Comparison of ENCODE assay signal across 17 mouse cellular contexts in genomic region chr2:128159619-128160125, GRCm38 (mm10). TPM values are rescaled to one million over a fixed set of nuclear protein-coding genes. Genes with fewer than 3 reads are reported as not detected.
DNase-seq lines count a peak whose midpoint lies in the region; ATAC-seq and TF ChIP-seq lines count a peak whose summit lies in the region.
"Had no signal": no experiment of that assay in that cellular context is flagged by ENCODE, and none has a peak within 500 bp of the region (broad histone marks: within the 10 kb centered on the region; RNA-seq: fewer than 3 reads in every experiment).

No protein-coding gene starts in this region.

- H3K9ac ChIP-seq in intestine, embryonic 16.5 days (ENCODE audit: low read depth, low read length): no peak overlapping the region
- H3K9ac ChIP-seq in intestine, embryonic 15.5 days: no peak overlapping the region
- peak overlapping the region; percentile 41; the same call in 1 of the 2 replicates for H3K9ac ChIP-seq in stomach, embryonic 16.5 days (ENCODE audit: low read length)
- H3K9ac ChIP-seq: liver, embryonic 15.5 days; midbrain, embryonic 13.5 days had no signal

- no peaks in the 10 kb centered on the region for H3K27me3 ChIP-seq in intestine, embryonic 16.5 days (replicated peaks; ENCODE audit: control insufficient read depth, insufficient read depth, low read length)
- no peaks in the 10 kb centered on the region for H3K27me3 ChIP-seq in intestine, embryonic 15.5 days (replicated peaks)
- no peaks in the 10 kb centered on the region for H3K27me3 ChIP-seq in thymus, adult 2 months (ENCODE audit: control insufficient read depth, insufficient read depth, low read length)
- no peaks in the 10 kb centered on the region for H3K27me3 ChIP-seq in stomach, embryonic 16.5 days (ENCODE audit: control insufficient read depth, insufficient read depth, low read length)
- H3K27me3 ChIP-seq: liver, embryonic 15.5 days; midbrain, embryonic 13.5 days had no signal

- 51% methylated on average over 7 of the region's 7 CpGs for WGBS in intestine, embryonic 16.5 days
- whole genome bisulfite sequencing in intestine, embryonic 15.5 days: 49% methylated on average over 7 of the region's 7 CpGs
- 11% methylated on average over 7 of the region's 7 CpGs for WGBS in thymus, adult 2 months
- WGBS in stomach, embryonic 16.5 days: 45% methylated on average over 7 of the region's 7 CpGs

- TF ChIP-seq POLR2A in thymus, adult 2 months (IDR thresholded peaks at IDR 0.05; ENCODE audit: control insufficient read depth, extremely low read depth, insufficient read depth, low read length, poor library complexity): 0 out of 2 replicates have a peak, but pooled peaks have one; percentile 29

- H3K27ac ChIP-seq in intestine, embryonic 16.5 days (ENCODE audit: low read length): 0 out of 2 replicates have a peak overlapping the region, but pooled peaks have one; percentile 10
- H3K27ac ChIP-seq in intestine, embryonic 15.5 days: no peak overlapping the region
- no peak overlapping the region; the same call in 1 of the 2 replicates for H3K27ac ChIP-seq in thymus, adult 2 months (ENCODE audit: control insufficient read depth, insufficient read depth, low read length)
- H3K27ac ChIP-seq in stomach, embryonic 16.5 days (ENCODE audit: low read length): no peak overlapping the region; the same call in 1 of the 2 replicates
- H3K27ac ChIP-seq: liver, embryonic 15.5 days; midbrain, embryonic 13.5 days had no signal

- no peak overlapping the region for H3K4me3 ChIP-seq in intestine, embryonic 16.5 days (ENCODE audit: low read length)
- H3K4me3 ChIP-seq in intestine, embryonic 15.5 days (replicated peaks): no peak overlapping the region
- H3K4me3 ChIP-seq in thymus, adult 2 months (ENCODE audit: control insufficient read depth, insufficient read depth, low read length): no peak overlapping the region
- no peak overlapping the region for H3K4me3 ChIP-seq in stomach, embryonic 16.5 days (replicated peaks; ENCODE audit: low read length)
- H3K4me3 ChIP-seq: liver, embryonic 15.5 days; midbrain, embryonic 13.5 days had no signal

- ATAC-seq in CD4-positive, CD25-positive, alpha-beta regulatory T cell, adult 4 months: no peak
- no peak for ATAC-seq in intestine, embryonic 16.5 days
- ATAC-seq in intestine, embryonic 15.5 days: no peak
- no peak for ATAC-seq in stomach, embryonic 16.5 days (ENCODE audit: insufficient read depth, low FRiP score)
- ATAC-seq: inflammation-experienced regulatory T-cells, adult 6 months; midbrain, embryonic 13.5 days had no signal

- DNase-seq in CD4-positive, CD25-positive, alpha-beta regulatory T cell, adult 2 months (ENCODE audit: low read depth, low spot score): peak; percentile 56
- no peak for DNase-seq in thymus, adult 2 months
- DNase-seq in thymus, postnatal 4 days: no peak
- no peak for DNase-seq in ovary, postnatal 10 days (ENCODE audit: low spot score)
- DNase-seq: adrenal gland, adult 8-10 months; cerebellum, adult 9-10 months; gastrocnemius, postnatal 36 days; kidney, postnatal 36 days; left cerebral cortex, postnatal 4 days; spleen, adult 18-20 months had no signal

- H3K4me1 ChIP-seq in intestine, embryonic 16.5 days (ENCODE audit: control insufficient read depth, insufficient read depth, low read length): peaks cover 32% of the 10 kb centered on the region
- H3K4me1 ChIP-seq in intestine, embryonic 15.5 days (replicated peaks): peaks cover 46% of the 10 kb centered on the region
- H3K4me1 ChIP-seq in thymus, adult 2 months (replicated peaks; ENCODE audit: control insufficient read depth, insufficient read depth, low read length): peaks cover 47% of the 10 kb centered on the region
- H3K4me1 ChIP-seq in stomach, embryonic 16.5 days (ENCODE audit: control insufficient read depth, insufficient read depth, low read length): peaks cover 37% of the 10 kb centered on the region

- no peak overlapping the region for H3K4me2 ChIP-seq in intestine, embryonic 16.5 days (ENCODE audit: low read depth, low read length)
- H3K4me2 ChIP-seq in intestine, embryonic 15.5 days (replicated peaks): no peak overlapping the region
- no peak overlapping the region for H3K4me2 ChIP-seq in stomach, embryonic 16.5 days (ENCODE audit: low read depth, low read length)
- H3K4me2 ChIP-seq: liver, embryonic 15.5 days; midbrain, embryonic 13.5 days had no signal

- no peaks in the 10 kb centered on the region; the same call in 1 of the 2 replicates for H3K36me3 ChIP-seq in intestine, embryonic 16.5 days (ENCODE audit: control insufficient read depth, insufficient read depth, low read length)
- H3K36me3 ChIP-seq in intestine, embryonic 15.5 days: no peaks in the 10 kb centered on the region
- no peaks in the 10 kb centered on the region for H3K36me3 ChIP-seq in thymus, adult 2 months (ENCODE audit: control insufficient read depth, insufficient read depth, low read length)
- H3K36me3 ChIP-seq in stomach, embryonic 16.5 days (ENCODE audit: control insufficient read depth, insufficient read depth, low read length): peaks cover 9% of the 10 kb centered on the region; the same call in 1 of the 2 replicates

- no peaks in the 10 kb centered on the region for H3K9me3 ChIP-seq in intestine, embryonic 16.5 days (ENCODE audit: control insufficient read depth, low read length)
- no peaks in the 10 kb centered on the region for H3K9me3 ChIP-seq in intestine, embryonic 15.5 days
- no peaks in the 10 kb centered on the region for H3K9me3 ChIP-seq in stomach, embryonic 16.5 days (replicated peaks; ENCODE audit: control insufficient read depth, low read length)
- H3K9me3 ChIP-seq: liver, embryonic 15.5 days; midbrain, embryonic 13.5 days had no signal

- no peak for TF ChIP-seq CTCF in thymus, adult 2 months (IDR thresholded peaks at IDR 0.05; ENCODE audit: borderline replicate concordance, control insufficient read depth, extremely low read depth, insufficient read depth, low read length, poor library complexity)

RNA-seq across cellular contexts. Expression of gene Bcl2l11, which starts 33.8 kb away (rescaled TPM):
- polyA plus RNA-seq in CD4-positive, CD25-positive, alpha-beta regulatory T cell, adult 4 months (2017; shearing (Covaris generic)): 10 to 100 TPM; 15.3 to 16.9 TPM
- polyA plus RNA-seq in intestine, embryonic 16.5 days (2015; fragmentation: Nextera tagmentation; extraction: Ambion mirVana): 10.0 and 10.6 TPM in 2 replicates
- 12.8 and 13.1 TPM in 2 replicates for polyA plus RNA-seq in intestine, embryonic 15.5 days (2015; fragmentation: Nextera tagmentation; extraction: Ambion mirVana)
- polyA plus RNA-seq in thymus, adult 2 months (2012; rRNA removed): 54.4 and 63.3 TPM in 2 replicates
- polyA plus RNA-seq in stomach, embryonic 16.5 days (2015; fragmentation: Nextera tagmentation; extraction: Ambion mirVana): 14.1 and 14.3 TPM in 2 replicates
